Mouse (Mus musculus) heart, postnatal 0 days (tissue): ENCODE measurements at regions not wholly inside any gene's neighbourhood (a gene's known extent, or its start where the extent isn't known, plus 50 kb on each side); places are given as distances from the start of the nearest gene placed in this dataset.

ENCODE experiments used
- ATAC-seq: fragments of 200-750 bp; cut with Nextera tagmentation; 2 replicates; pipeline ENCODE4 v1.8.0; 2017; ENCODE audit warnings: low read depth, moderate number of reproducible peaks, moderate library complexity; ENCODE audit not compliant: insufficient read depth
- DNase-seq: peaks from one replicate; pipeline ENCODE4 v3.0.0-alpha.2; 2016; ENCODE audit warnings: low spot score
- H3K27ac ChIP-seq: fragments of 300-500 bp; sonication (generic); 2 replicates; pipeline ENCODE4 v1.5.1; 2014; ENCODE audit warnings: low read depth, mild to moderate bottlenecking
- H3K27me3 ChIP-seq: fragments of 300-500 bp; sonication (generic); 2 replicates; pipeline ENCODE4 v1.6.1; 2014; ENCODE audit warnings: low read length, mixed read lengths; ENCODE audit not compliant: control insufficient read depth, insufficient read depth
- H3K36me3 ChIP-seq: fragments of 300-500 bp; sonication (generic); replicated peaks from 2 replicates; pipeline ENCODE4 v1.6.1; 2014; ENCODE audit warnings: low read length, mixed read lengths; ENCODE audit not compliant: control insufficient read depth, insufficient read depth
- H3K4me1 ChIP-seq: fragments of 300-500 bp; sonication (generic); 2 replicates; pipeline ENCODE4 v1.6.1; 2014; ENCODE audit warnings: antibody characterized with exemption; ENCODE audit not compliant: control insufficient read depth, insufficient read depth
- H3K4me2 ChIP-seq: fragments of 300-500 bp; sonication (generic); 2 replicates; pipeline ENCODE4 v1.6.1; 2014; ENCODE audit warnings: low read depth, mild to moderate bottlenecking, low read length, moderate library complexity
- H3K4me3 ChIP-seq: fragments of 300-500 bp; sonication (generic); 2 replicates; pipeline ENCODE4 v1.5.1; 2014; ENCODE audit warnings: low read depth, low read length
- H3K9ac ChIP-seq: fragments of 300-500 bp; sonication (generic); replicated peaks from 2 replicates; pipeline ENCODE4 v1.6.1; 2014; ENCODE audit warnings: low read depth, low read length, mixed read lengths
- H3K9me3 ChIP-seq: fragments of 300-500 bp; sonication (generic); replicated peaks from 2 replicates; pipeline ENCODE4 v1.6.1; 2016; ENCODE audit warnings: low read length; ENCODE audit not compliant: control insufficient read depth
- CTCF ChIP-seq: IDR thresholded peaks from 2 replicates; pipeline ENCODE4 v1.5.1; 2016; ENCODE audit warnings: antibody characterized with exemption, control low read depth, low read depth
- EP300 ChIP-seq: IDR thresholded peaks from 2 replicates; pipeline ENCODE4 v1.6.1; 2016; ENCODE audit warnings: antibody characterized with exemption, low read depth
- WGBS: fragments of 180-500 bp; shearing (Covaris S2); extraction: QIAGEN DNeasy Blood & Tissue Kit; methylation state at CpG from one replicate; pipeline ENCODE4 v1.1.7; 2014; 5-methylcytosine and 5-hydroxymethylcytosine counted together

DNA sequence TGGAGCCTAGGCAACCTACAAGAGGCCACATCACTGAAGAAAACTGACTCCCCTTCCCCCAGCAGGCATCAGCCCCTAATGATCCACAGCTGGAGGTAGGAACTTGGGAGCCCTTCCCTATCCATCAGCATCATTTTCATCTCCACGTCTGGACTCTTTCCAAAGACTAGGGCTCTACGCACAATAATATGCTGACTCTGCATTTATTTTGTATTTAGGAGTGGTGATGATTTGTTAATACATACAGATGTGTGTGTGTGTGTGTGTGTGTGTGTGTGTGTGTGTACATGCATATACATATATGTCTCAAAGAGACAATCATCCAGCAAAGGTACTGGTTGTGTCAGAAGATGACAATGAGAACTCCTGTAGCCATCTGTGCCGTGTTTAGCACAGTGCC is 251.2 kb downstream of the Xpnpep1 start:
- no peaks in the 10 kb centered on the region for H3K27me3 ChIP-seq
- no peak overlapping the region for H3K4me3 ChIP-seq
- no peak for TF ChIP-seq CTCF
- TF ChIP-seq EP300: no peak
- no peaks in the 10 kb centered on the region for H3K4me1 ChIP-seq
- 86% methylated on average over 3 of the region's 3 CpGs for WGBS
- no peak for DNase-seq
- H3K4me2 ChIP-seq: no peak overlapping the region
- no peaks in the 10 kb centered on the region for H3K9me3 ChIP-seq
- ATAC-seq: no peak
- H3K9ac ChIP-seq: no peak overlapping the region
- H3K27ac ChIP-seq: no peak overlapping the region
- H3K36me3 ChIP-seq: no peaks in the 10 kb centered on the region

DNA sequence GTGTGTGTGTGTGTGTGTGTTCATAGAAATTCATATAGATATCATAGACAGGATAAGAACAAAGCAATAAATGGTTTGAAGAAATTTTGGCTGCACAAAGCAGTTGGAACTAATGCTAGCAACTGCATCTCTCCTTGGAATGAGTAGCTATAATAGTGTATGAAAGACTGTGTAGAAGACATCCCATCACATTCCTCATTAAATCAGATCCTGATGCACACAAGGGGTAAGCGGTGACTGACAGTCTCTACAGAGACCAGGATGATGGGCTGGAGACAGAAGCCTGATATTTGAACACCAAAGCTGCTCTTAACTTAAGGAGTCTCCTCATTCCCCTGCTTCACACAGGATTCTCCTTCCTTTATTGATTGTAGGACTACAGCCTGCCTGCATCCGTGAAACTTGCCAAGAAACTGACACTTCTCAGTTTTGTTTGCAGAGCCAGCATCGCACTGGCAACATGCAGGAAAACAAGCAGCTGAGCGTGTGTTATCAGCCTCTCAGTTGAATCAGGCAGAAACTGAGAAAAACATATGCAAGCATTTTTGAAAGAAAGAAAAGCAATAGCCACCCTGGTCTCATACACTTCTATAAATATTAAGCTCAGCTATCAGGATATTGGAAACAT is 271.1 kb downstream of the Xpnpep1 start:
- no peak overlapping the region for H3K9ac ChIP-seq
- no peaks in the 10 kb centered on the region for H3K36me3 ChIP-seq
- WGBS: 63% methylated on average over 4 of the region's 4 CpGs
- DNase-seq (no peak), ATAC-seq (no peak)
- no peaks in the 10 kb centered on the region for H3K4me1 ChIP-seq
- H3K4me3 ChIP-seq: no peak overlapping the region
- TF ChIP-seq CTCF (no peak), EP300 (no peak)
- no peak overlapping the region for H3K4me2 ChIP-seq
- no peak overlapping the region for H3K27ac ChIP-seq
- no peaks in the 10 kb centered on the region for H3K9me3 ChIP-seq
- no peaks in the 10 kb centered on the region for H3K27me3 ChIP-seq

DNA sequence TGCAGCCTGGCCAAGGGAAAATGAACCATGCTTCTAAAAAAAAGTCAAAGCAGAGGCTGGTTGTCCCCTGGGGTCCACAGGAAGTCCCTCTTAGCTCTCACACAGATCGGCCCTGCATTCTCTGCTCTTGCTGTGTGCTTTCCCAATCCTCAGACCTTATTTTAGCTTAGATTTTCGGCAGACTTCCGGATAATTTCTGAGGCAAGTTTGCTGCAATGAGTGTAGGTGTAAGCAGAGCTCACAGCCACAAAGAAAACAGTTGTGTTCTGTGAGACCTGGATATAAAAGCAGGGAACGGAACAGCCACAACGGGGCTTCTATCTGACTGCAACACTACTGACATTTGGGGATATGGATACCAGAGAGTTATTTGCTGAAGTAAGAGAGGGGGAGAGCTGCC is 271.9 kb downstream of the Xpnpep1 start:
- Histone ChIP-seq H3K4me3 (no peak overlapping the region), H3K4me2 (no peak overlapping the region), H3K36me3 (no peaks in the 10 kb centered on the region), H3K27me3 (no peaks in the 10 kb centered on the region), H3K9ac (no peak overlapping the region), H3K4me1 (no peaks in the 10 kb centered on the region), H3K9me3 (no peaks in the 10 kb centered on the region), H3K27ac (no peak overlapping the region)
- no peak for TF ChIP-seq CTCF
- TF ChIP-seq EP300: no peak
- 64% methylated on average over 5 of the region's 5 CpGs for WGBS
- ATAC-seq (no peak), DNase-seq (no peak)

DNA sequence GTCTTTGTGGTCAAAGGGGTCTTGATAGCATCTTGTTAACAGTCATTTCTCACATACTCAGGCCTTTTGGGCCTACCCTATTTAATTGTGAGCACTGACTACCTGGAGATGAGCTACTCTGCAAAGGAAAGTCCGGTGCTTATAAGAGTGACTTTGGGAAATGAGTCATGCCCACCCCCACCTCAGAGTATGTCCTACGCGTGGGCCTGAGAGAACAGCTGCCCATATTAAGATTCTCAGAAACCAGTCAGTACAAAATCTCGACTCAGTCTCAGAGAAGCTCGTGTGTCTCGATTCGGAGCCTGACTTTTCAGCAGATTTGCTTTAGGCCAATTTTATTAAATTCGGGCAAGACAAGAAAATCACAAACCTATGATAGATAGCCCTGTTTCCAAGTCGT is 301.1 kb downstream of the Xpnpep1 start:
- no peak overlapping the region for H3K4me2 ChIP-seq

DNA sequence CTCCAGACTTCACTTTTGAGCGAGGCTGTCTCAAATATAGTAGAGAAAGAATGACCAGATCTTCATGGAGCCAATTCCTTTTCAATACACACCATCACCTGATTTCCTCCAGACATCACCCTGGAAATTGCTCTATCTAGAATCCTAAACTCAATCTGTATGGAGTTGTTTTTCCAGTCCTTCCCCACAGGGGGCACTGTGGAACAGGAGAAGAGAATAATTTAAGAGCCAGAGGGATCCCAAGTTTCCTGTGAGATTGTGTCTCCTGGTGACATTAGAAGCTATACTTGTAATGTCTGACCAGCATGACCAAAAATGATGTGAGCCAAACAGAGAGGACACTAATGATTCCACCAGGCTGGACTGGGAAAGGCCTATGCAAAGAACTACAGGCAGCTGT is 318.2 kb downstream of the Xpnpep1 start:
- Histone ChIP-seq H3K27me3 (no peaks in the 10 kb centered on the region), H3K9ac (no peak overlapping the region), H3K27ac (no peak overlapping the region), H3K36me3 (no peaks in the 10 kb centered on the region), H3K4me1 (no peaks in the 10 kb centered on the region), H3K4me3 (no peak overlapping the region), H3K9me3 (no peaks in the 10 kb centered on the region), H3K4me2 (no peak overlapping the region)
- TF ChIP-seq CTCF (peak; percentile 21), EP300 (no peak)
- 21% methylated on average over 1 of the region's 1 CpGs for WGBS
- ATAC-seq (no peak), DNase-seq (no peak)

More for the DNA sequence above, 301.1 kb downstream of the Xpnpep1 start:
- DNase-seq (no peak), ATAC-seq (no peak)
- H3K27me3 ChIP-seq: no peaks in the 10 kb centered on the region
- no peak overlapping the region for H3K9ac ChIP-seq
- H3K36me3 ChIP-seq: no peaks in the 10 kb centered on the region
- no peak overlapping the region for H3K27ac ChIP-seq
- no peaks in the 10 kb centered on the region for H3K4me1 ChIP-seq
- H3K9me3 ChIP-seq: no peaks in the 10 kb centered on the region
- 79% methylated on average over 9 of the region's 9 CpGs for WGBS
- TF ChIP-seq EP300 (no peak), CTCF (no peak)
- H3K4me3 ChIP-seq: no peak overlapping the region

DNA sequence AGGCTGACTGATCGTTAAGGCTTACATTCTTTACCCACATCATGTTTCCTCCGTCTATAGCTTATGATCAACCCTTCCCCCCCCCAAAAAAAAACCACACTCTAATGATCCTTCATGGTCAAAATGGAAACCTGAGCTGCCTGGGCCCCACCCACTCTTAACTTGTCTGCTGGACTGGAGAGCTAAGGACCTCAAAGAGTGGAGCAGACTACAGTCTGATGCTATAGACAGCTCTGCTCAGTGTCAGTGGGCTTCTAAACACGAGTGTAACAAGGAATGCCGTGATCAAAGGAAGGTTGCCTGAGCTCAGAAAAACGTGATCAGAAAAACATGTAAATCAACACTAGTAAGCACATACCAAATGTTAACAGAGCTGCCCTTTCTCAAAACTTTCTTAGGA is 324.7 kb downstream of the Xpnpep1 start:
- Histone ChIP-seq H3K36me3 (no peaks in the 10 kb centered on the region), H3K4me3 (no peak overlapping the region), H3K4me2 (no peak overlapping the region), H3K9ac (no peak overlapping the region), H3K27ac (no peak overlapping the region), H3K27me3 (no peaks in the 10 kb centered on the region), H3K9me3 (no peaks in the 10 kb centered on the region), H3K4me1 (no peaks in the 10 kb centered on the region)
- 38% methylated on average over 5 of the region's 5 CpGs for WGBS
- DNase-seq (no peak), ATAC-seq (no peak)
- TF ChIP-seq EP300: no peak
- TF ChIP-seq CTCF: no peak
